Mouse (Mus musculus) adrenal gland, adult 2 months (tissue): ENCODE results near the gene Dhx33. TPM values are rescaled to one million over a fixed set of nuclear protein-coding genes. Genes with fewer than 3 reads are reported as not detected.

ENCODE experiments used
- polyA plus RNA-seq: library from polyadenylated mRNA; depleted of rRNA; stranded (reverse); fragments of >200 nt; gene quantifications from 2 replicates; pipeline ENCODE4 v1.2.3, GENCODE M21; 2012; rRNA removed
- total RNA-seq, 2 experiments: library from RNA; stranded (reverse); gene quantifications; 2 replicates each; pipeline ENCODE4 v1.2.3; 2021

Gene Dhx33
- total and polyA plus RNA-seq, 3 experiments, result 20.4 to 46.2 (median 35.6) TPM

Other genes with a start within 250 kb of the Dhx33 start
- 10 to 100 TPM in 1 of 2 experiments, 1 to 10 TPM in 1; 8.0 to 12.6 TPM for gene Zfp3, start 240.2 kb downstream of the Dhx33 start, total RNA-seq
- gene Zfp3, start 240.2 kb downstream of the Dhx33 start, polyA plus RNA-seq, result 1.5 and 2.0 TPM in 2 replicates
- 1 to 10 TPM in 1 of 2 experiments, under 1 TPM in 1; 0.81 to 3.5 TPM for gene Scimp, start 191.9 kb downstream of the Dhx33 start, total RNA-seq
- gene Scimp, start 191.9 kb downstream of the Dhx33 start, polyA plus RNA-seq, result 1.2 and 1.3 TPM in 2 replicates
- 100 to 1,000 TPM; 141 to 170 TPM for gene Rabep1, start 159.7 kb downstream of the Dhx33 start, total RNA-seq
- gene Rabep1, start 159.7 kb downstream of the Dhx33 start, polyA plus RNA-seq, result 21.3 and 25.9 TPM in 2 replicates
- gene Nup88, start 34.5 kb downstream of the Dhx33 start, total RNA-seq, result 10 to 100 TPM; 47.7 to 51.7 TPM
- gene Nup88, start 34.5 kb downstream of the Dhx33 start, polyA plus RNA-seq, result 15.3 and 19.2 TPM in 2 replicates
- 10 to 100 TPM; 20.2 to 25.2 TPM for gene Rpain, start 34.2 kb downstream of the Dhx33 start, total RNA-seq
- gene Rpain, start 34.2 kb downstream of the Dhx33 start, polyA plus RNA-seq, result 10.2 and 15.9 TPM in 2 replicates
- 100 to 1,000 TPM; 209 to 250 TPM for gene C1qbp, start 21.4 kb downstream of the Dhx33 start, total RNA-seq
- 901 and 1,116 TPM in 2 replicates for gene C1qbp, start 21.4 kb downstream of the Dhx33 start, polyA plus RNA-seq
- gene Mis12, start 15.2 kb upstream of the Dhx33 start, total RNA-seq, result 10 to 100 TPM; 16.8 to 22.5 TPM
- 0.71 and 1.2 TPM in 2 replicates for gene Mis12, start 15.2 kb upstream of the Dhx33 start, polyA plus RNA-seq
- 10 to 100 TPM; 81.4 to 86.1 TPM for gene Derl2, start 15.4 kb upstream of the Dhx33 start, total RNA-seq
- 8.4 and 9.1 TPM in 2 replicates for gene Derl2, start 15.4 kb upstream of the Dhx33 start, polyA plus RNA-seq
- 10 to 100 TPM in 1 of 2 experiments, 1 to 10 TPM in 1; 7.8 to 13.8 TPM for gene 6330403K07Rik, start 29.1 kb upstream of the Dhx33 start, total RNA-seq
- 7.4 and 9.2 TPM in 2 replicates for gene 6330403K07Rik, start 29.1 kb upstream of the Dhx33 start, polyA plus RNA-seq
- 1 to 10 TPM; 1.4 to 1.9 TPM for gene Nlrp1a, start 140.3 kb upstream of the Dhx33 start, total RNA-seq
- not detected in 2 replicates for gene Nlrp1a, start 140.3 kb upstream of the Dhx33 start, polyA plus RNA-seq
- gene Nlrp1b, start 226.3 kb upstream of the Dhx33 start, total RNA-seq, result under 1 TPM; 0.40 to 0.45 TPM
- gene Nlrp1b, start 226.3 kb upstream of the Dhx33 start, polyA plus RNA-seq, result 0.10 and 0.11 TPM in 2 replicates